Mouse (Mus musculus): ENCODE results near the gene Smarcc1.
A peak's percentile ranks its signal among the peaks of the same experiment; 100 is the strongest.
"Not testable (repeated sequence)": the region's sequence is repeated elsewhere in the genome, so short reads cannot be mapped to it uniquely, and the experiment has no call there.

DNA sequence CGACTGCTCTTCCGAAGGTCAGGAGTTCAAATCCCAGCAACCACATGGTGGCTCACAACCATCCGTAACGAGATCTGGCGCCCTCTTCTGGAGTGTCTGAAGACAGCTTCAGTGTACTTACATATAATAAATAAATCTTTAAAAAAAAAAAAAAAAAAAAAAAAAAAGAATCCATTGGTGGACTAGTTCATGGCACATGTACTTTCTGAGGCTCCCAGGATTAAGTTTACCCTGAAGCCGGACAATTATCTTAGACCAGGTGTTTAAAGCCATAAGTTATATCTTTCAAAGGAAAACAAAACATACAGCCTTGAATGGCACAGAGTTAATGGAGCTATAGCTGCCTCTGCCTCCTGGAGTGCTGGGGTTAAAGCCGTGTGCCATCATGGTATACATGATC lies 41.0 kb upstream of the Smarcc1 start:
- not testable (repeated sequence) for TF ChIP-seq TCF12 (IDR thresholded peaks at IDR 0.05; ENCODE audit: low read depth, low read length); POLR2A (IDR thresholded peaks at IDR 0.05; ENCODE audit: control insufficient read depth in 1 of 2, insufficient read depth in 1 of 2, low read depth in 1 of 2, low read length in 2 of 2, poor library complexity in 1 of 2); MEF2A (IDR thresholded peaks at IDR 0.05; ENCODE audit: extremely low read depth, insufficient replicate concordance, low read depth, low read length, poor library complexity, severe bottlenecking); EP300 (IDR thresholded peaks at IDR 0.05; ENCODE audit: low read depth in 1 of 2, low read length in 2 of 2); USF2 (IDR thresholded peaks at IDR 0.05; ENCODE audit: borderline replicate concordance in 1 of 2, insufficient read depth in 1 of 2, low read depth in 1 of 2, low read length in 2 of 2); HCFC1 (IDR thresholded peaks at IDR 0.05; ENCODE audit: low read depth, low read length); TAL1 (IDR thresholded peaks at IDR 0.05; ENCODE audit: low read length)
- TF ChIP-seq CTCF (IDR thresholded peaks at IDR 0.05 in 2 of 3, conservative IDR thresholded peaks at IDR 0.05 in 1 of 3; ENCODE audit: control insufficient read depth in 1 of 3, insufficient read depth in 1 of 3, low read depth in 2 of 3, low read length in 3 of 3, poor library complexity in 1 of 3, severe bottlenecking in 1 of 3), result peak in 1 of 3 experiments; percentile 4; a peak in 1 of 6 replicates
